Mouse (Mus musculus) forebrain, postnatal 0 days (tissue): ENCODE measurements around the gene 2810021J22Rik. TPM values are rescaled to one million over a fixed set of nuclear protein-coding genes. Genes with fewer than 3 reads are reported as not detected.

Source experiments
- ATAC-seq: fragments of 200-750 bp; cut with Nextera tagmentation; 2 replicates; pipeline ENCODE4 v1.8.0; 2017; ENCODE audit warnings: mild to moderate bottlenecking, moderate library complexity
- DNase-seq: peaks from one replicate; pipeline ENCODE4 v3.0.0-alpha.2; 2015
- H3K27ac ChIP-seq: fragments of 300-500 bp; sonication (generic); 2 replicates; pipeline ENCODE4 v1.5.1; 2014; ENCODE audit warnings: low read depth, mild to moderate bottlenecking, antibody characterized with exemption, low read length, moderate library complexity, mixed read lengths
- H3K27me3 ChIP-seq: fragments of 300-500 bp; sonication (generic); 2 replicates; pipeline ENCODE4 v1.6.1; 2014; ENCODE audit warnings: mild to moderate bottlenecking, low read length, mixed read lengths; ENCODE audit not compliant: insufficient read depth
- H3K36me3 ChIP-seq: fragments of 300-500 bp; sonication (generic); 2 replicates; pipeline ENCODE4 v1.6.1; 2014; ENCODE audit warnings: mild to moderate bottlenecking, moderate library complexity; ENCODE audit not compliant: insufficient read depth
- H3K4me1 ChIP-seq: fragments of 300-500 bp; sonication (generic); 2 replicates; pipeline ENCODE4 v1.6.1; 2014; ENCODE audit warnings: antibody characterized with exemption; ENCODE audit not compliant: insufficient read depth
- H3K4me2 ChIP-seq: fragments of 300-500 bp; sonication (generic); 2 replicates; pipeline ENCODE4 v1.6.1; 2014; ENCODE audit warnings: low read depth, mild to moderate bottlenecking, moderate library complexity
- H3K4me3 ChIP-seq: fragments of 300-500 bp; sonication (generic); 2 replicates; pipeline ENCODE4 v1.5.1; 2014; ENCODE audit warnings: low read depth, low read length, mixed read lengths
- H3K9ac ChIP-seq: fragments of 300-500 bp; sonication (generic); 2 replicates; pipeline ENCODE4 v1.6.1; 2014; ENCODE audit warnings: mild to moderate bottlenecking
- H3K9me3 ChIP-seq: fragments of 300-500 bp; sonication (generic); 2 replicates; pipeline ENCODE4 v1.6.1; 2016; ENCODE audit warnings: low read length
- CTCF ChIP-seq: sonication (generic); IDR thresholded peaks from 2 replicates; pipeline ENCODE4 v1.5.1; 2016; ENCODE audit warnings: antibody characterized with exemption, control low read depth, low read depth
- WGBS: fragments of 180-500 bp; shearing (Covaris S2); extraction: QIAGEN DNeasy Blood & Tissue Kit; methylation state at CpG from one replicate; pipeline ENCODE4 v1.1.7; 2014; 5-methylcytosine and 5-hydroxymethylcytosine counted together
- polyA plus RNA-seq: library from polyadenylated mRNA; unstranded; fragments of >200 nt; fragmentation: Nextera tagmentation; extraction: Ambion mirVana; gene quantifications from 2 replicates; pipeline ENCODE4 v1.2.1, GENCODE M21; 2015
- total RNA-seq: library from RNA; depleted of rRNA; stranded (reverse); fragments of >200 nt; gene quantifications from 2 replicates; pipeline ENCODE4 v1.2.3, GENCODE M21; 2014; rRNA removed

Gene 2810021J22Rik
- total and polyA plus RNA-seq, 2 experiments from 2014 or later: 8.2 to 8.5 TPM

GRCm38 (mm10) chr11:58927790-58928651, 61.0 kb downstream of the 2810021J22Rik start:
- H3K36me3 ChIP-seq: peaks cover 23% of the 10 kb centered on the region
- H3K9me3 ChIP-seq: no peaks in the 10 kb centered on the region
- DNase-seq (peak; percentile 79), ATAC-seq (peak; percentile 82)
- no peaks in the 10 kb centered on the region for H3K27me3 ChIP-seq
- 0 out of 2 replicates have a peak overlapping the region, but pooled peaks have one; percentile 5 for H3K27ac ChIP-seq
- WGBS: 32% methylated on average over 20 of the region's 20 CpGs
- H3K4me3 ChIP-seq: peak overlapping the region; percentile 7; the same call in 1 of the 2 replicates
- peak; percentile 84 for TF ChIP-seq CTCF
- H3K9ac ChIP-seq: no peak overlapping the region
- H3K4me1 ChIP-seq: peaks cover 3% of the 10 kb centered on the region; the same call in 1 of the 2 replicates
- H3K4me2 ChIP-seq: peak overlapping the region; percentile 35

- Histone ChIP-seq H3K9me3 (no peaks in the 10 kb centered on the region), H3K4me1 (peaks cover 3% of the 10 kb centered on the region; the same call in 1 of the 2 replicates), H3K27me3 (no peaks in the 10 kb centered on the region), H3K27ac (no peak overlapping the region), H3K9ac (no peak overlapping the region), H3K4me2 (no peak overlapping the region), H3K4me3 (no peak overlapping the region), H3K36me3 (peaks cover 34% of the 10 kb centered on the region)
- no peak for DNase-seq
- ATAC-seq: no peak
- 77% methylated on average over 4 of the region's 4 CpGs for WGBS
- no peak for TF ChIP-seq CTCF
Observed at GRCm38 (mm10) chr11:58929055-58929454, 62.0 kb downstream of the 2810021J22Rik start.

GRCm38 (mm10) chr11:58929641-58930040, 62.6 kb downstream of the 2810021J22Rik start:
- WGBS: 63% methylated on average over 3 of the region's 3 CpGs

GRCm38 (mm10) chr11:58930254-58930653, 63.2 kb downstream of the 2810021J22Rik start:
- Histone ChIP-seq H3K4me1 (peaks cover 3% of the 10 kb centered on the region; the same call in 1 of the 2 replicates), H3K9ac (no peak overlapping the region), H3K4me3 (no peak overlapping the region), H3K36me3 (peaks cover 38% of the 10 kb centered on the region), H3K27ac (no peak overlapping the region), H3K4me2 (no peak overlapping the region), H3K27me3 (no peaks in the 10 kb centered on the region), H3K9me3 (no peaks in the 10 kb centered on the region)
- DNase-seq (no peak), ATAC-seq (no peak)
- WGBS: 94% methylated on average over 3 of the region's 3 CpGs
- no peak for TF ChIP-seq CTCF

More at GRCm38 (mm10) chr11:58929641-58930040, 62.6 kb downstream of the 2810021J22Rik start:
- H3K4me1 ChIP-seq: peaks cover 3% of the 10 kb centered on the region; the same call in 1 of the 2 replicates
- H3K36me3 ChIP-seq: peaks cover 38% of the 10 kb centered on the region
- ATAC-seq: no peak
- H3K4me2 ChIP-seq: no peak overlapping the region
- no peaks in the 10 kb centered on the region for H3K27me3 ChIP-seq
- DNase-seq: no peak
- H3K9ac ChIP-seq: no peak overlapping the region
- TF ChIP-seq CTCF: no peak
- H3K9me3 ChIP-seq: no peaks in the 10 kb centered on the region
- no peak overlapping the region for H3K27ac ChIP-seq
- H3K4me3 ChIP-seq: no peak overlapping the region

- peak; percentile 15; the same call in 1 of the 2 replicates for ATAC-seq
- TF ChIP-seq CTCF: peak; percentile 41
- Histone ChIP-seq H3K9me3 (no peaks in the 10 kb centered on the region), H3K27me3 (no peaks in the 10 kb centered on the region), H3K9ac (no peak overlapping the region), H3K4me1 (peaks cover 3% of the 10 kb centered on the region; the same call in 1 of the 2 replicates), H3K27ac (no peak overlapping the region), H3K4me3 (no peak overlapping the region), H3K4me2 (no peak overlapping the region), H3K36me3 (peaks cover 47% of the 10 kb centered on the region)
- no peak for DNase-seq
- 81% methylated on average over 4 of the region's 4 CpGs for WGBS
Observed at GRCm38 (mm10) chr11:58931576-58931975, 64.6 kb downstream of the 2810021J22Rik start.

Other genes with a start within 250 kb of the 2810021J22Rik start
- gene Olfr323, start 236.7 kb upstream of the 2810021J22Rik start, total RNA-seq: not detected in 2 replicates
- not detected in 2 replicates for gene Olfr323, start 236.7 kb upstream of the 2810021J22Rik start, polyA plus RNA-seq
- gene Trim58, start 226.8 kb upstream of the 2810021J22Rik start, total RNA-seq: 0.15 TPM in 1 of 2 replicates, not detected in the other
- 0.06 and 0.19 TPM in 2 replicates for gene Trim58, start 226.8 kb upstream of the 2810021J22Rik start, polyA plus RNA-seq
- not detected in 2 replicates for gene Olfr322, start 208.4 kb upstream of the 2810021J22Rik start, total RNA-seq
- not detected in 2 replicates for gene Olfr322, start 208.4 kb upstream of the 2810021J22Rik start, polyA plus RNA-seq
- not detected in 2 replicates for gene Olfr320, start 186.1 kb upstream of the 2810021J22Rik start, total RNA-seq
- gene Olfr320, start 186.1 kb upstream of the 2810021J22Rik start, polyA plus RNA-seq: not detected in 2 replicates
- gene Olfr319, start 168.1 kb upstream of the 2810021J22Rik start, total RNA-seq: not detected in 2 replicates
- not detected in 2 replicates for gene Olfr319, start 168.1 kb upstream of the 2810021J22Rik start, polyA plus RNA-seq
- not detected in 2 replicates for gene Olfr318, start 143.2 kb upstream of the 2810021J22Rik start, total RNA-seq
- not detected in 2 replicates for gene Olfr318, start 143.2 kb upstream of the 2810021J22Rik start, polyA plus RNA-seq
- gene Olfr317, start 128.0 kb upstream of the 2810021J22Rik start, total RNA-seq: 0.15 and 0.81 TPM in 2 replicates
- 0.12 and 0.13 TPM in 2 replicates for gene Olfr317, start 128.0 kb upstream of the 2810021J22Rik start, polyA plus RNA-seq
- not detected in 2 replicates for gene Olfr316, start 114.5 kb upstream of the 2810021J22Rik start, total RNA-seq
- 0.16 TPM in 1 of 2 replicates, not detected in the other for gene Olfr316, start 114.5 kb upstream of the 2810021J22Rik start, polyA plus RNA-seq
- gene Olfr315, start 94.0 kb upstream of the 2810021J22Rik start, total RNA-seq: 0.29 TPM in 1 of 2 replicates, not detected in the other
- not detected in 2 replicates for gene Olfr315, start 94.0 kb upstream of the 2810021J22Rik start, polyA plus RNA-seq
- gene Olfr314, start 84.3 kb upstream of the 2810021J22Rik start, total RNA-seq: not detected in 2 replicates
- gene Olfr314, start 84.3 kb upstream of the 2810021J22Rik start, polyA plus RNA-seq: not detected in 2 replicates
- 8.0 and 8.6 TPM in 2 replicates for gene Fam183b, start 65.3 kb upstream of the 2810021J22Rik start, total RNA-seq
- gene Fam183b, start 65.3 kb upstream of the 2810021J22Rik start, polyA plus RNA-seq: 8.6 and 12.0 TPM in 2 replicates
- not detected in 2 replicates for gene Olfr313, start 52.2 kb upstream of the 2810021J22Rik start, total RNA-seq
- gene Olfr313, start 52.2 kb upstream of the 2810021J22Rik start, polyA plus RNA-seq: not detected in 2 replicates
- gene Olfr312, start 38.0 kb upstream of the 2810021J22Rik start, total RNA-seq: not detected in 2 replicates
- not detected in 2 replicates for gene Olfr312, start 38.0 kb upstream of the 2810021J22Rik start, polyA plus RNA-seq
- gene Olfr311, start 28.0 kb upstream of the 2810021J22Rik start, total RNA-seq: not detected in 2 replicates
- not detected in 2 replicates for gene Olfr311, start 28.0 kb upstream of the 2810021J22Rik start, polyA plus RNA-seq
- gene Gm12258, start 20.1 kb upstream of the 2810021J22Rik start, total RNA-seq: 22.6 and 22.8 TPM in 2 replicates
- 6.2 and 10.2 TPM in 2 replicates for gene Gm12258, start 20.1 kb upstream of the 2810021J22Rik start, polyA plus RNA-seq
- 13.0 and 13.2 TPM in 2 replicates for gene Zfp39, start 37.0 kb downstream of the 2810021J22Rik start, total RNA-seq
- gene Zfp39, start 37.0 kb downstream of the 2810021J22Rik start, polyA plus RNA-seq: 4.4 and 7.0 TPM in 2 replicates
- 0.10 TPM in 1 of 2 replicates, not detected in the other for gene Btnl10, start 50.7 kb downstream of the 2810021J22Rik start, total RNA-seq
- not detected in 2 replicates for gene Btnl10, start 50.7 kb downstream of the 2810021J22Rik start, polyA plus RNA-seq
- 668 and 716 TPM in 2 replicates for gene Rnf187, start 71.7 kb downstream of the 2810021J22Rik start, total RNA-seq
- 583 and 608 TPM in 2 replicates for gene Rnf187, start 71.7 kb downstream of the 2810021J22Rik start, polyA plus RNA-seq
- gene Hist3h2ba, start 81.7 kb downstream of the 2810021J22Rik start, total RNA-seq: 446 and 960 TPM in 2 replicates
- gene Hist3h2ba, start 81.7 kb downstream of the 2810021J22Rik start, polyA plus RNA-seq: 111 and 146 TPM in 2 replicates
- gene Hist3h2a, start 87.5 kb downstream of the 2810021J22Rik start, total RNA-seq: 181 and 199 TPM in 2 replicates
- gene Hist3h2a, start 87.5 kb downstream of the 2810021J22Rik start, polyA plus RNA-seq: 58.0 and 58.7 TPM in 2 replicates
- 3.4 and 4.0 TPM in 2 replicates for gene Trim17, start 87.5 kb downstream of the 2810021J22Rik start, total RNA-seq
- gene Trim17, start 87.5 kb downstream of the 2810021J22Rik start, polyA plus RNA-seq: 0.65 TPM in 2 replicates
- gene Trim11, start 110.9 kb downstream of the 2810021J22Rik start, total RNA-seq: 29.2 and 31.9 TPM in 2 replicates
- 13.5 and 16.0 TPM in 2 replicates for gene Trim11, start 110.9 kb downstream of the 2810021J22Rik start, polyA plus RNA-seq